Mouse (Mus musculus): Measurements from ENCODE around the gene Psmd9.

DNA sequence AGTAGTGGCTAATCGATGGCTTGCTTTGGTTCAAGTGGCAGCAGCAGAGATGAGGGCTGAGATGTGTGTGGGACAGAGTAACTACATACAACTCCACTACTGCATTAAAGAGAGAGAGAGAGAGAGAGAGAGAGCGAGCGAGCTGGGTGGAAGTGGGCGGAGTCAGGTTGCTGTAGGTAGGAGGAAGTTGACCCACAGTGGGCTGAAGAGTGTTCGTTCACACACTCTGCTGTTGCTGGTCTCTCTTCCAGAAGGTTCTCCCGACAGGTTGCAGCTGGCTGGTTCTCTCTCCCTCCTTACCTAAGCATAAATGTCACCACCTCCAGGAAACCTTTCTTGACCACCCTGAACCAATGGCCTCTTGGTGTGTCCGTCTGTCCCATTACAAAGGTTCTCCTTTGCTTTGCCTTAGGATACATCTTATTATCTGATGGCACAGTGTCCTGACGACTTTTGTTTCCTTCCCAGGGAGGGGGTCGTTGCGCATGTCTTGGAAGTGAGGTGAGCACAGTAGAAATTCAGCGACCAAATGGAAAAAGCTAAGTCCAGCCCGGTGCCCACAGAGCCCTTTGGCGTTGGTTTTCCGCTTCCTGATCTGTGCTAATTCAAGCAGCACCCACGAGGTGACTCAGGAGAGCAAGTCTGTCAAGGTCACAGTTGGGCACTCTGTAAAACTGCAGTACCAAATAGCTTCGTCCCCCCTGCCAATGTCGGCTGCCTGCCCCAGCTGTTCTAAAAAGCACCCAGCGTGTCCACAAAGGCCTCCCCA, 43.4 kb upstream of the Psmd9 start:
- no peak for TF ChIP-seq GATA1 (IDR thresholded peaks at IDR 0.05; ENCODE audit: borderline replicate concordance, low read length)
- no peak for TF ChIP-seq FLI1 (IDR thresholded peaks at IDR 0.05; ENCODE audit: low read length)
